Mouse (Mus musculus): ENCODE results near the gene Prmt1. TPM values are rescaled to one million over a fixed set of nuclear protein-coding genes. Genes with fewer than 3 reads are reported as not detected.
A peak's percentile ranks its signal among the peaks of the same experiment; 100 is the strongest.

Prmt1 gene
- polyA plus RNA-seq, 1 experiment from 2014 or later, result 301 TPM

GRCm38 (mm10) chr7:44983085-44983484, 3.3 kb downstream of the Prmt1 start:
- Histone ChIP-seq H3K4me2 (ENCODE audit: low read depth, low read length, severe bottlenecking) (no peak overlapping the region), H3K9me3 (ENCODE audit: control insufficient read depth, low read length) (no peaks in the 10 kb centered on the region), H3K27me3 (ENCODE audit: control insufficient read depth, insufficient read depth, low read length) (no peaks in the 10 kb centered on the region), H3K4me1 (replicated peaks; ENCODE audit: control insufficient read depth, insufficient read depth, low read length) (peaks cover 16% of the 10 kb centered on the region), H3K4me3 (ENCODE audit: low read depth, low read length) (no peak overlapping the region), H3K9ac (ENCODE audit: low read length) (no peak overlapping the region), H3K36me3 (ENCODE audit: control insufficient read depth, insufficient read depth, low read length) (peaks cover 36% of the 10 kb centered on the region), H3K27ac (ENCODE audit: low read depth, low read length) (no peak overlapping the region)
- ATAC-seq (replicated peaks; ENCODE audit: low FRiP score) (no peak), DNase-seq (ENCODE audit: low spot score) (peak; percentile 93)
- 40% methylated on average over 6 of the region's 6 CpGs for WGBS

GRCm38 (mm10) chr7:44981539-44981938, 4.8 kb downstream of the Prmt1 start:
- Histone ChIP-seq H3K4me3 (ENCODE audit: low read depth, low read length) (no peak overlapping the region), H3K27ac (ENCODE audit: low read depth, low read length) (no peak overlapping the region), H3K27me3 (ENCODE audit: control insufficient read depth, insufficient read depth, low read length) (no peaks in the 10 kb centered on the region), H3K4me1 (replicated peaks; ENCODE audit: control insufficient read depth, insufficient read depth, low read length) (peaks cover 11% of the 10 kb centered on the region), H3K9me3 (ENCODE audit: control insufficient read depth, low read length) (no peaks in the 10 kb centered on the region), H3K36me3 (ENCODE audit: control insufficient read depth, insufficient read depth, low read length) (peaks cover 49% of the 10 kb centered on the region), H3K9ac (ENCODE audit: low read length) (no peak overlapping the region), H3K4me2 (ENCODE audit: low read depth, low read length, severe bottlenecking) (no peak overlapping the region)
- ATAC-seq (replicated peaks; ENCODE audit: low FRiP score) (no peak), DNase-seq (ENCODE audit: low spot score) (no peak)
- 96% methylated on average over 8 of the region's 8 CpGs for WGBS

GRCm38 (mm10) chr7:44978300-44978699, 8.1 kb downstream of the Prmt1 start:
- DNase-seq (ENCODE audit: low spot score) (no peak), ATAC-seq (replicated peaks; ENCODE audit: low FRiP score) (no peak)
- Histone ChIP-seq H3K9me3 (ENCODE audit: control insufficient read depth, low read length) (no peaks in the 10 kb centered on the region), H3K4me1 (replicated peaks; ENCODE audit: control insufficient read depth, insufficient read depth, low read length) (peaks cover 5% of the 10 kb centered on the region; the same call in 1 of the 2 replicates), H3K27me3 (ENCODE audit: control insufficient read depth, insufficient read depth, low read length) (no peaks in the 10 kb centered on the region), H3K9ac (ENCODE audit: low read length) (no peak overlapping the region), H3K36me3 (ENCODE audit: control insufficient read depth, insufficient read depth, low read length) (peaks cover 49% of the 10 kb centered on the region), H3K4me2 (ENCODE audit: low read depth, low read length, severe bottlenecking) (no peak overlapping the region), H3K4me3 (ENCODE audit: low read depth, low read length) (no peak overlapping the region), H3K27ac (ENCODE audit: low read depth, low read length) (no peak overlapping the region)
- whole genome bisulfite sequencing, result 94% methylated on average over 3 of the region's 3 CpGs

GRCm38 (mm10) chr7:44975117-44975419, 11.3 kb downstream of the Prmt1 start:
- no peak for DNase-seq (ENCODE audit: low spot score)
- Histone ChIP-seq H3K4me2 (ENCODE audit: low read depth, low read length, severe bottlenecking) (peak overlapping the region; percentile 86; the same call in 1 of the 2 replicates), H3K27me3 (ENCODE audit: control insufficient read depth, insufficient read depth, low read length) (no peaks in the 10 kb centered on the region), H3K9ac (ENCODE audit: low read length) (peak overlapping the region; percentile 8; the same call in 1 of the 2 replicates), H3K9me3 (ENCODE audit: control insufficient read depth, low read length) (no peaks in the 10 kb centered on the region), H3K27ac (ENCODE audit: low read depth, low read length) (peak overlapping the region; percentile 42; the same call in 1 of the 2 replicates), H3K36me3 (ENCODE audit: control insufficient read depth, insufficient read depth, low read length) (peaks cover 30% of the 10 kb centered on the region), H3K4me3 (ENCODE audit: low read depth, low read length) (peak overlapping the region; percentile 44; the same call in 1 of the 2 replicates), H3K4me1 (replicated peaks; ENCODE audit: control insufficient read depth, insufficient read depth, low read length) (peaks cover 10% of the 10 kb centered on the region; the same call in 1 of the 2 replicates)
- 0 out of 2 replicates have a peak, but pooled peaks have one; percentile 4 for ATAC-seq (replicated peaks; ENCODE audit: low FRiP score)
- whole genome bisulfite sequencing, result 25% methylated on average over 6 of the region's 6 CpGs

GRCm38 (mm10) chr7:44974383-44975116, 11.8 kb downstream of the Prmt1 start, which contains the start of gene Cpt1c:
TSS of gene Cpt1c (minus strand) at chr7:44974851.
- Histone ChIP-seq H3K4me3 (ENCODE audit: low read depth, low read length) (peak within 1 kb of the TSS; percentile 44), H3K36me3 (ENCODE audit: control insufficient read depth, insufficient read depth, low read length) (peaks cover 26% of the 10 kb centered on the region), H3K4me2 (ENCODE audit: low read depth, low read length, severe bottlenecking) (peak within 1 kb of the TSS; percentile 86), H3K27me3 (ENCODE audit: control insufficient read depth, insufficient read depth, low read length) (no peaks in the 10 kb centered on the region), H3K9ac (ENCODE audit: low read length) (peak within 1 kb of the TSS; percentile 72), H3K4me1 (replicated peaks; ENCODE audit: control insufficient read depth, insufficient read depth, low read length) (peaks cover 10% of the 10 kb centered on the region; the same call in 1 of the 2 replicates), H3K9me3 (ENCODE audit: control insufficient read depth, low read length) (no peaks in the 10 kb centered on the region), H3K27ac (ENCODE audit: low read depth, low read length) (peak within 1 kb of the TSS; percentile 82)
- ATAC-seq (replicated peaks; ENCODE audit: low FRiP score), result peak; percentile 53
- peak; percentile 90 for DNase-seq (ENCODE audit: low spot score)
- 1% methylated on average over 22 of the region's 22 CpGs for WGBS

- peaks cover 10% of the 10 kb centered on the region; the same call in 1 of the 2 replicates for H3K4me1 ChIP-seq (replicated peaks; ENCODE audit: control insufficient read depth, insufficient read depth, low read length)
- H3K4me3 ChIP-seq (ENCODE audit: low read depth, low read length), result peak overlapping the region; percentile 44
- ATAC-seq (replicated peaks; ENCODE audit: low FRiP score), result no peak
- H3K27ac ChIP-seq (ENCODE audit: low read depth, low read length), result peak overlapping the region; percentile 82
- no peaks in the 10 kb centered on the region for H3K9me3 ChIP-seq (ENCODE audit: control insufficient read depth, low read length)
- 35% methylated on average over 14 of the region's 14 CpGs for WGBS
- no peaks in the 10 kb centered on the region for H3K27me3 ChIP-seq (ENCODE audit: control insufficient read depth, insufficient read depth, low read length)
- no peak for DNase-seq (ENCODE audit: low spot score)
- H3K36me3 ChIP-seq (ENCODE audit: control insufficient read depth, insufficient read depth, low read length), result peaks cover 17% of the 10 kb centered on the region
- peak overlapping the region; percentile 86 for H3K4me2 ChIP-seq (ENCODE audit: low read depth, low read length, severe bottlenecking)
- peak overlapping the region; percentile 72 for H3K9ac ChIP-seq (ENCODE audit: low read length)
Measured at GRCm38 (mm10) chr7:44973415-44974130, 12.8 kb downstream of the Prmt1 start.

GRCm38 (mm10) chr7:44971142-44971541, 15.2 kb downstream of the Prmt1 start:
- Histone ChIP-seq H3K4me1 (replicated peaks; ENCODE audit: control insufficient read depth, insufficient read depth, low read length) (peaks cover 10% of the 10 kb centered on the region; the same call in 1 of the 2 replicates), H3K27me3 (ENCODE audit: control insufficient read depth, insufficient read depth, low read length) (no peaks in the 10 kb centered on the region), H3K27ac (ENCODE audit: low read depth, low read length) (peak overlapping the region; percentile 72; the same call in 1 of the 2 replicates), H3K36me3 (ENCODE audit: control insufficient read depth, insufficient read depth, low read length) (no peaks in the 10 kb centered on the region; the same call in 1 of the 2 replicates), H3K4me2 (ENCODE audit: low read depth, low read length, severe bottlenecking) (peak overlapping the region; percentile 51), H3K9ac (ENCODE audit: low read length) (peak overlapping the region; percentile 52), H3K4me3 (ENCODE audit: low read depth, low read length) (peak overlapping the region; percentile 46), H3K9me3 (ENCODE audit: control insufficient read depth, low read length) (no peaks in the 10 kb centered on the region)
- ATAC-seq (replicated peaks; ENCODE audit: low FRiP score) (no peak), DNase-seq (ENCODE audit: low spot score) (no peak)
- 75% methylated on average over 7 of the region's 7 CpGs for WGBS

- peaks cover 10% of the 10 kb centered on the region; the same call in 1 of the 2 replicates for H3K4me1 ChIP-seq (replicated peaks; ENCODE audit: control insufficient read depth, insufficient read depth, low read length)
- H3K9ac ChIP-seq (ENCODE audit: low read length), result peak overlapping the region; percentile 52
- under 1% methylated on average over 36 of the region's 36 CpGs for WGBS
- no peaks in the 10 kb centered on the region for H3K27me3 ChIP-seq (ENCODE audit: control insufficient read depth, insufficient read depth, low read length)
- DNase-seq (ENCODE audit: low spot score) (peak; percentile 94), ATAC-seq (replicated peaks; ENCODE audit: low FRiP score) (peak; percentile 95)
- no peaks in the 10 kb centered on the region; the same call in 1 of the 2 replicates for H3K36me3 ChIP-seq (ENCODE audit: control insufficient read depth, insufficient read depth, low read length)
- H3K4me3 ChIP-seq (ENCODE audit: low read depth, low read length), result peak overlapping the region; percentile 46
- no peaks in the 10 kb centered on the region for H3K9me3 ChIP-seq (ENCODE audit: control insufficient read depth, low read length)
- H3K4me2 ChIP-seq (ENCODE audit: low read depth, low read length, severe bottlenecking), result peak overlapping the region; percentile 51
- H3K27ac ChIP-seq (ENCODE audit: low read depth, low read length), result peak overlapping the region; percentile 72
Measured at GRCm38 (mm10) chr7:44970231-44970691, 16.1 kb downstream of the Prmt1 start.
